Mouse (Mus musculus) CH12.LX (cell line): ENCODE data around the gene Slc26a10. TPM values are rescaled to one million over a fixed set of nuclear protein-coding genes. Genes with fewer than 3 reads are reported as not detected.

ENCODE experiments used
- DNase-seq: peaks from one replicate; pipeline ENCODE4 v3.0.0-alpha.2; 2013; ENCODE audit errors: extremely low read depth
- H3K27ac ChIP-seq: 2 replicates; pipeline ENCODE4 v1.5.1; 2012; ENCODE audit warnings: low read depth, mild to moderate bottlenecking, control low read depth, moderate library complexity; ENCODE audit not compliant: insufficient read depth
- H3K27me3 ChIP-seq: replicated peaks from 2 replicates; pipeline ENCODE3; 2012; ENCODE audit warnings: inconsistent platforms
- H3K36me3 ChIP-seq, 2 experiments: replicated peaks in 1 of 2; 2 replicates each; pipeline versions ENCODE3 to v1.6.1; 2012; ENCODE audit warnings: inconsistent platforms in 1 of 2, low read length in 1 of 2, mild to moderate bottlenecking in 1 of 2, mixed read lengths in 1 of 2, moderate library complexity in 1 of 2; ENCODE audit not compliant: control insufficient read depth in 1 of 2, insufficient read depth in 1 of 2
- H3K4me1 ChIP-seq, 2 experiments: 2 replicates each; pipeline ENCODE4 v1.6.1; 2012; ENCODE audit warnings: inconsistent platforms in 1 of 2, moderate library complexity in 1 of 2; ENCODE audit not compliant: insufficient read depth in 2 of 2, control insufficient read depth in 1 of 2
- H3K4me2 ChIP-seq: 2 replicates; pipeline ENCODE4 v1.6.1; 2012; ENCODE audit warnings: low read depth, mild to moderate bottlenecking, control low read depth; ENCODE audit not compliant: poor library complexity, insufficient read depth, severe bottlenecking
- H3K4me3 ChIP-seq, 3 experiments: fragments of 150-350 bp in 1 of 3; sonication (generic) in 1 of 3; replicated peaks in 1 of 3; 2 replicates each; pipeline versions ENCODE3 to v1.5.1; 2011 to 2012; ENCODE audit warnings: low read depth in 2 of 3, low read length in 2 of 3, mild to moderate bottlenecking in 2 of 3, moderate library complexity in 2 of 3, control low read depth in 1 of 3, improper control_type of control experiment in 1 of 3, inconsistent platforms in 1 of 3, mixed read lengths in 1 of 3; ENCODE audit not compliant: poor library complexity in 1 of 3
- H3K79me2 ChIP-seq: replicated peaks from 2 replicates; pipeline ENCODE4 v1.6.1; 2012; ENCODE audit warnings: mild to moderate bottlenecking, moderate library complexity; ENCODE audit not compliant: control insufficient read depth, poor library complexity, insufficient read depth, severe bottlenecking; ENCODE audit errors: extremely low read depth
- H3K9ac ChIP-seq: 2 replicates; pipeline ENCODE4 v1.6.1; 2012; ENCODE audit warnings: low read depth, mild to moderate bottlenecking, control low read depth, moderate library complexity; ENCODE audit not compliant: insufficient read depth
- H3K9me3 ChIP-seq: replicated peaks from 2 replicates; pipeline ENCODE3; 2012; ENCODE audit warnings: low read length, inconsistent platforms, mixed read lengths
- CHD2 ChIP-seq: IDR thresholded peaks from 2 replicates; pipeline ENCODE4 v1.6.1; 2011; ENCODE audit warnings: low read length, improper control_type of control experiment
- CTCF ChIP-seq, 2 experiments: IDR thresholded peaks in 1 of 2; conservative IDR thresholded peaks in 1 of 2; 2 replicates each; pipeline ENCODE4 v1.5.1; 2011 to 2012; ENCODE audit warnings: low read depth in 2 of 2, low read length in 2 of 2, improper control_type of control experiment in 1 of 2, inconsistent platforms in 1 of 2, mild to moderate bottlenecking in 1 of 2, moderate library complexity in 1 of 2
- ELF1 ChIP-seq: IDR thresholded peaks from 2 replicates; pipeline ENCODE4 v1.6.1; 2014; ENCODE audit warnings: low read depth, mild to moderate bottlenecking, inconsistent platforms, low read length, improper control_type of control experiment
- EP300 ChIP-seq: IDR thresholded peaks from 2 replicates; pipeline ENCODE4 v1.6.1; 2011; ENCODE audit warnings: low read length, improper control_type of control experiment
- GABPA ChIP-seq: IDR thresholded peaks from 2 replicates; pipeline ENCODE4 v1.6.1; 2012; ENCODE audit warnings: low read depth, low read length, improper control_type of control experiment, inconsistent platforms; ENCODE audit not compliant: insufficient replicate concordance
- HCFC1 ChIP-seq: IDR thresholded peaks from 2 replicates; pipeline ENCODE4 v1.6.1; 2012; ENCODE audit warnings: low read depth, mild to moderate bottlenecking, inconsistent platforms, low read length, improper control_type of control experiment
- IRF4 ChIP-seq: IDR thresholded peaks from 2 replicates; pipeline ENCODE4 v1.6.1; 2014; ENCODE audit warnings: low read depth, mild to moderate bottlenecking, inconsistent platforms, low read length, improper control_type of control experiment
- JUN ChIP-seq: IDR thresholded peaks from 2 replicates; pipeline ENCODE4 v1.6.1; 2011; ENCODE audit warnings: low read depth, mild to moderate bottlenecking, low read length, improper control_type of control experiment, moderate library complexity; ENCODE audit not compliant: insufficient read depth
- MAX ChIP-seq: IDR thresholded peaks from 2 replicates; pipeline ENCODE4 v1.6.1; 2011; ENCODE audit warnings: low read length, improper control_type of control experiment
- MAZ ChIP-seq: IDR thresholded peaks from 2 replicates; pipeline ENCODE4 v1.6.1; 2012; ENCODE audit warnings: low read depth, mild to moderate bottlenecking, inconsistent platforms, low read length, improper control_type of control experiment, moderate library complexity
- NELFE ChIP-seq: IDR thresholded peaks from 2 replicates; pipeline ENCODE4 v1.6.1; 2011; ENCODE audit warnings: low read depth, low read length, improper control_type of control experiment
- PAX5 ChIP-seq: IDR thresholded peaks from 2 replicates; pipeline ENCODE4 v1.6.1; 2012; ENCODE audit warnings: low read length, inconsistent platforms, mixed read lengths
- RAD21 ChIP-seq: IDR thresholded peaks from 2 replicates; pipeline ENCODE4 v1.6.1; 2011; ENCODE audit warnings: low read depth, mild to moderate bottlenecking, low read length, improper control_type of control experiment, moderate library complexity
- SMC3 ChIP-seq: IDR thresholded peaks from 2 replicates; pipeline ENCODE4 v1.6.1; 2011; ENCODE audit warnings: low read depth, low read length, improper control_type of control experiment
- TBP ChIP-seq: conservative IDR thresholded peaks from 2 replicates; pipeline ENCODE4 v1.6.1; 2011; ENCODE audit warnings: low read depth, low read length, improper control_type of control experiment
- TCF12 ChIP-seq: IDR thresholded peaks from 2 replicates; pipeline ENCODE4 v1.6.1; 2014; ENCODE audit warnings: low read depth, mild to moderate bottlenecking, inconsistent platforms, low read length, improper control_type of control experiment
- UBTF ChIP-seq: IDR thresholded peaks from 2 replicates; pipeline ENCODE4 v1.6.1; 2012; ENCODE audit warnings: low read depth, mild to moderate bottlenecking, inconsistent platforms, low read length, improper control_type of control experiment, moderate library complexity
- USF1 ChIP-seq: IDR thresholded peaks from 2 replicates; pipeline ENCODE4 v1.6.1; 2014; ENCODE audit warnings: low read depth, mild to moderate bottlenecking, inconsistent platforms, low read length, improper control_type of control experiment
- ZKSCAN1 ChIP-seq: IDR thresholded peaks from 2 replicates; pipeline ENCODE4 v1.6.1; 2012; ENCODE audit warnings: low read depth, inconsistent platforms, low read length, improper control_type of control experiment, borderline replicate concordance
- ZMIZ1 ChIP-seq: IDR thresholded peaks from 2 replicates; pipeline ENCODE4 v1.6.1; 2012; ENCODE audit warnings: low read depth, mild to moderate bottlenecking, inconsistent platforms, low read length, improper control_type of control experiment
- ZNF384 ChIP-seq: IDR thresholded peaks from 2 replicates; pipeline ENCODE4 v1.6.1; 2012; ENCODE audit warnings: low read depth, low read length, improper control_type of control experiment, inconsistent platforms
- dilution Hi-C: fragments of 300-500 bp; cut with MboI; formaldehyde crosslinking; loops from 2 replicates; pipeline ENCODE4 v1.14.3; 2020; ENCODE audit warnings: low sequenced_read_pairs; ENCODE audit not compliant: extremely low pct_unique_long_range_greater_than_20kb, extremely low pct_ligation_motif_present
- in situ Hi-C: fragments of 300-500 bp; cut with MboI; formaldehyde crosslinking; loops from 3 replicates; pipeline ENCODE4 v1.14.3; 2019; ENCODE audit warnings: low sequenced_read_pairs, low pct_ligation_motif_present, low pct_unique_long_range_greater_than_20kb, mixed read lengths
- polyA plus RNA-seq: library from polyadenylated mRNA; unstranded; fragments of >175 nt; gene quantifications from 2 replicates; pipeline ENCODE4 v1.2.1, GENCODE M21; 2012; ENCODE audit warnings: low read depth; ENCODE audit not compliant: insufficient read length
- total RNA-seq, 2 experiments: library from RNA; depleted of rRNA; stranded (reverse); fragments of 300-350 nt in 1 of 2; fragments of >200 nt in 1 of 2; gene quantifications; 2 replicates each; pipeline ENCODE4 v1.2.3; 2012 to 2014

The Slc26a10 gene
- total and polyA plus RNA-seq, 3 experiments = 0.05 to 1.7 (median 0.16) TPM

DNA sequence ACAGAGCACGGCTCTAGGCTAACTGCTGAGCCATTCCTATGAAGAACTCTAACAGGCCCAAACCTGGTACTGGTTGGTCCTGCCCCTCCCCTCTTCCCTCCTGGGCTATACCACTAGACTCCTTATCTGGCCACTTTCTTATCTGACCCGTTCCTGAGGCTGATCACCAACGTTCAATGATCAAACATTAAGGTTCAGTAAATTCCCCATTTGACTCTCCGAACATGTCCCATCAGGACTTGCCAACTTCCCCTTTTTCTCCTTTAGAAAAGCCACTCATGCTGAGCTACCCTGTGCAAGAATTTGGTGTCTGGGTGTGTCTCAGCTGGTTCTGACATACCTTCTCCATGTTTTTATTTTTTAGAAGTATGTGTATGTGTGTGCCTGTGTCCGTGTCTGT, 53.9 kb downstream of the Slc26a10 start:
- Histone ChIP-seq H3K4me1 (peaks cover 9 to 40% of the 10 kb centered on the region in 2 experiments), H3K4me3 (no peak overlapping the region), H3K79me2 (no peaks in the 10 kb centered on the region), H3K9me3 (no peaks in the 10 kb centered on the region), H3K36me3 (no peaks in the 10 kb centered on the region), H3K4me2 (no peak overlapping the region), H3K27ac (no peak overlapping the region)
- DNase-seq = no peak
- in situ Hi-C loops (loop anchor here (5.0 kb wide), 1 partner anchor 41 kb away; the partner anchor contains the start of gene B4galnt1), dilution Hi-C loops (no loop called here)
- no peak for TF ChIP-seq SMC3
- TF ChIP-seq EP300 = no peak
- no peak for TF ChIP-seq TBP
- no peak for TF ChIP-seq HCFC1
- no peak for TF ChIP-seq CTCF (conservative IDR thresholded peaks at IDR 0.05 in 1 of 2, IDR thresholded peaks at IDR 0.05 in 1 of 2; ENCODE audit: low read depth in 2 of 2, low read length in 2 of 2)
- no peak for TF ChIP-seq NELFE
- no peak for TF ChIP-seq UBTF
- TF ChIP-seq MAX = no peak
- TF ChIP-seq ELF1 = no peak
- no peak for TF ChIP-seq TCF12
- TF ChIP-seq CHD2 = no peak
- no peak for TF ChIP-seq JUN
- no peak for TF ChIP-seq MAZ
- no peak for TF ChIP-seq GABPA
- no peak for TF ChIP-seq ZNF384
- TF ChIP-seq ZKSCAN1 = no peak
- TF ChIP-seq, all 38 proteins: peak for 0
- Histone ChIP-seq H3K27me3 (no peaks in the 10 kb centered on the region), H3K9ac (no peak overlapping the region)

DNA sequence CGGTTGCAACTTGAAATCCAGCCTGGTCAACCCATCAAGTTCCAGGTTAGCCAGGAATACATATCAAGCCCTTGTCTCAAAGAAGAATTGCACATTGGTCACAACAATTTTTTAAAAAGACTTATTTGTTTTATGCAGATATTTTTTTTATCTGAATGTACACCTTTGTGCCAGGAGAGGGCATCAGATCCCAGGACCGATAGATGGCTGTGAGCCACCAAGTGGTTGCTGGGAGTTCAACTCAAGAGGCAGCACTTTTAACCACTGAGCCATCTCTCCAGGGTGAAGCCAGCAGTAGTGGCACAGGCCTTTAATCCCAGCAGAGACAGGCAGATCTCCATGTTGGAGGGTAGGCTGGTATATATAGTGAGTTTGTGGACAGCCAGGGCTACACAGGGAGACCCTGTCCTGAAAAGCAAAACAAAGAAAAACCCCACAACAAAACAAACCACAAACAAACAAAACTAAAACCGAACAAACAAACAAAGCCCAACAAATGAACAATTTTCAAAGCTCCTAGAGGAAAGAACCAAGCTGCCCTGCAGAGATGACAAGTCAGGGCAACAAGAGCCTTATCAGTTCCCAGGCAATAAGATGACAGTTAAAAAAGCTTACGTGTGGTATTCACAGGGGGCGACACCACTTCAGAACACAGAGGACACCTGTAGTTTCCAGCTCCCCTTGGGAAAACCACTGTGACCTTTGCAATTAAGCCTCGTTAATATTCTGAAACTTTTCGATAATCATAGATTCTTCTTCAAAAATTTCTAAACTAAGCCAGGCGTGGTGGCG, 55.0 kb downstream of the Slc26a10 start:
- peak; percentile 25; the same call in 1 of the 2 replicates for TF ChIP-seq IRF4
- TF ChIP-seq SMC3 = peak; percentile 85
- no peak for TF ChIP-seq USF1
- TF ChIP-seq RAD21 = peak; percentile 53
- TF ChIP-seq CTCF (conservative IDR thresholded peaks at IDR 0.05 in 1 of 2, IDR thresholded peaks at IDR 0.05 in 1 of 2; ENCODE audit: low read depth in 2 of 2, low read length in 2 of 2) = peak; percentile 23 to 99; a peak in 3 of 4 replicates
- TF ChIP-seq ZMIZ1 = no peak
- peak; percentile 34; the same call in 1 of the 2 replicates for TF ChIP-seq NELFE
- peak; percentile 83 for TF ChIP-seq ZNF384
- TF ChIP-seq PAX5 = no peak
- Histone ChIP-seq H3K79me2 (peaks cover 4% of the 10 kb centered on the region; the same call in 1 of the 2 replicates), H3K9me3 (no peaks in the 10 kb centered on the region), H3K9ac (no peak overlapping the region), H3K36me3 (no peaks in the 10 kb centered on the region), H3K27ac (no peak overlapping the region), H3K4me3 (no peak overlapping the region), H3K4me2 (no peak overlapping the region), H3K27me3 (no peaks in the 10 kb centered on the region), H3K4me1 (peaks cover 7 to 36% of the 10 kb centered on the region in 2 experiments)
- in situ Hi-C loops (loop anchor here (5.0 kb wide), 1 partner anchor 42 kb away; the partner anchor contains the start of gene B4galnt1), dilution Hi-C loops (no loop called here)
- peak; percentile 71 for DNase-seq
